Mouse (Mus musculus): ENCODE results near the gene P3h1. TPM values are rescaled to one million over a fixed set of nuclear protein-coding genes. Genes with fewer than 3 reads are reported as not detected.

P3h1 gene
- polyA plus RNA-seq, 1 experiment, result 26.1 TPM

DNA sequence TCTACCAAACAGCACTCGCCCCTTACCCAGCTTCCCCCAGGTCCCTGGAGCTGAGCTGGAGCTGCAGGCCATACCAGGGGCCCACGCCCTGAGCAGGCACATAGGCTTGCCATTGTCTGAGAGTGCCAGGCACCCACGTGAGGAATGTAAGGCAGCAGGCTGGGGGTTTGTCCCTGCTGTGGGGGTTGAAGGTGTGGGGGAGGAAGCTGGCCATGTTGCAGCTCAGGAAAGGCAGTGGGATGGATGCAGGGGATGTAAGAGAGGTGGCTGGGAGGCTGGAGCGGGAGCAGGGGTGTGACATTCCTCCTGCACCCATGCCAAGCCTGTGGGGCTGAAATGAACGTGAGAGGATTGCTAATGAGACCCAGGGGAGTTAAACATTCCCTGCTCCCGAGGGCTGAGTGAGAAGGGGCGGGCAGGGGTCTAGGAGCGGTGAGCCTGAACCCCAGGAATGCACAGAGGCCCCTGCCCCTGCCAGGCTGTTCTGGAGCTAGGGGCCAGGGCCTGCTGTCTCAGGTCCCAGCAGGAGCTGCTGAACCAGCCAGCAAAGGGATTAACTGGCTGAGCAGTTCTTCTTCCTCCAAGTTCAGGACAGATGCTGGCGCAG, 21.4 kb downstream of the P3h1 start:
- Histone ChIP-seq H3K27me3 (ENCODE audit: control insufficient read depth, insufficient read depth, insufficient read length) (no peaks in the 10 kb centered on the region), H3ac (ENCODE audit: control insufficient read depth, insufficient read length, low read depth) (no peak overlapping the region), H3K79me3 (ENCODE audit: low read depth) (no peaks in the 10 kb centered on the region), H3K79me2 (ENCODE audit: control insufficient read depth, insufficient read depth) (no peaks in the 10 kb centered on the region), H3K4me3 (ENCODE audit: insufficient read depth, poor library complexity, severe bottlenecking) (no peak overlapping the region), H3K36me3 (ENCODE audit: control insufficient read depth, insufficient read depth) (no peaks in the 10 kb centered on the region)
- TF ChIP-seq MAX (IDR thresholded peaks at IDR 0.05) (no peak), FOSL1 (IDR thresholded peaks at IDR 0.05; ENCODE audit: insufficient read depth, low read length, poor library complexity, severe bottlenecking) (no peak), CTCF (IDR thresholded peaks at IDR 0.05; ENCODE audit: control insufficient read depth, insufficient read depth, insufficient read length) (no peak)

DNA sequence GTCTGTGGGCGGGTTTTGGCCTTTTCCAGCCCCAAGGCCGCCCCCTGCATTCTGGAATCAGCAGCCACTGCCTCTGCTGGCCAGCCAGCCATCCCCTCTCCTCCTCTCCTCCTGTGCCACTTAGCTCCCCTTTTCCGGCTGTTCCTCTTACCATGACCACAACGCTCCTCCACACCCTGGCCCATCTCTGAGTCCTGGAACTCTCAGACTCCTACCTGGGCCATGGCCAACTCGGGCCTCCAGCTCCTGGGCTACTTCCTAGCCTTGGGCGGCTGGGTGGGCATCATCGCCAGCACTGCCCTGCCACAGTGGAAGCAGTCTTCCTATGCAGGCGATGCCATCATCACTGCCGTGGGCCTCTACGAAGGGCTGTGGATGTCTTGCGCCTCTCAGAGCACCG, 22.6 kb downstream of the P3h1 start, which contains the start of gene Cldn19:
Gene Cldn19, plus strand, starts transcription at position 64 of the 400 bp plus-strand sequence.
- H3K79me3 ChIP-seq (ENCODE audit: low read depth), result no peaks in the 10 kb centered on the region
- no peaks in the 10 kb centered on the region for H3K27me3 ChIP-seq (ENCODE audit: control insufficient read depth, insufficient read depth, insufficient read length)
- no peaks in the 10 kb centered on the region for H3K79me2 ChIP-seq (ENCODE audit: control insufficient read depth, insufficient read depth)
- H3ac ChIP-seq (ENCODE audit: control insufficient read depth, insufficient read length, low read depth), result no peak within 1 kb of the TSS
- H3K4me3 ChIP-seq (ENCODE audit: insufficient read depth, poor library complexity, severe bottlenecking), result no peak within 1 kb of the TSS
- H3K36me3 ChIP-seq (ENCODE audit: control insufficient read depth, insufficient read depth), result no peaks in the 10 kb centered on the region
- TF ChIP-seq MYOG (IDR thresholded peaks at IDR 0.05; ENCODE audit: control insufficient read depth, extremely low read depth, insufficient read length), result no peak
- no peak for TF ChIP-seq MYOD1 (IDR thresholded peaks at IDR 0.05; ENCODE audit: control insufficient read depth, insufficient read length, low read depth)
- TF ChIP-seq CTCF (IDR thresholded peaks at IDR 0.05; ENCODE audit: control insufficient read depth, insufficient read depth, insufficient read length), result no peak
- no peak for TF ChIP-seq FOSL1 (IDR thresholded peaks at IDR 0.05; ENCODE audit: insufficient read depth, low read length, poor library complexity, severe bottlenecking)
- TF ChIP-seq MAX (IDR thresholded peaks at IDR 0.05), result no peak
- no peak for TF ChIP-seq CEBPB (IDR thresholded peaks at IDR 0.05; ENCODE audit: low read depth)

DNA sequence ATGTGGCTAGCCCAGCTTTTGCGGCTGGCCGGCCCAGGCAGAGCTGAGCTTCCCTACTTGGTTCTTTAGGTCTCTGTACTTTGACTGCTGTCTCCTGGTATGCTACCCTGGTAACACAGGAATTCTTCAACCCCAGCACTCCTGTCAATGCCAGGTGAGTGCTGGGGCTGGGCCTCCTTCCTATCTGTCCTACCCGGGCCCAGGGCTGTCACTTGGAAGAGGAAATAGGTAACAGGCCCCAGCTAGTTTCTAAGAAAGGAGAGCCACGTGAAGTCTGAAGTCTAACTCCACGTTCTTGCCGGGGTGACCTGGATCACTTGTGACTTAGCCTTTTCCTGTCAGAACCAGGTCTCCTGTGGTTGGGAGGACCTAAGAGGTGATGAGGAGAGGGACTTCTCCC, 24.4 kb downstream of the P3h1 start:
- no peaks in the 10 kb centered on the region for H3K79me3 ChIP-seq (ENCODE audit: low read depth)
- TF ChIP-seq MAX (IDR thresholded peaks at IDR 0.05) (no peak), USF1 (IDR thresholded peaks at IDR 0.05; ENCODE audit: low read depth) (no peak), FOSL1 (IDR thresholded peaks at IDR 0.05; ENCODE audit: insufficient read depth, low read length, poor library complexity, severe bottlenecking) (no peak), CEBPB (IDR thresholded peaks at IDR 0.05; ENCODE audit: low read depth) (no peak), MYOG (IDR thresholded peaks at IDR 0.05; ENCODE audit: control insufficient read depth, extremely low read depth, insufficient read length) (no peak), MYOD1 (IDR thresholded peaks at IDR 0.05; ENCODE audit: control insufficient read depth, insufficient read length, low read depth) (no peak), CTCF (IDR thresholded peaks at IDR 0.05; ENCODE audit: control insufficient read depth, insufficient read depth, insufficient read length) (no peak)
- no peak overlapping the region for H3ac ChIP-seq (ENCODE audit: control insufficient read depth, insufficient read length, low read depth)
- no peaks in the 10 kb centered on the region for H3K79me2 ChIP-seq (ENCODE audit: control insufficient read depth, insufficient read depth)
- no peaks in the 10 kb centered on the region for H3K36me3 ChIP-seq (ENCODE audit: control insufficient read depth, insufficient read depth)
- H3K27me3 ChIP-seq (ENCODE audit: control insufficient read depth, insufficient read depth, insufficient read length), result no peaks in the 10 kb centered on the region
- no peak overlapping the region for H3K4me3 ChIP-seq (ENCODE audit: insufficient read depth, poor library complexity, severe bottlenecking)

DNA sequence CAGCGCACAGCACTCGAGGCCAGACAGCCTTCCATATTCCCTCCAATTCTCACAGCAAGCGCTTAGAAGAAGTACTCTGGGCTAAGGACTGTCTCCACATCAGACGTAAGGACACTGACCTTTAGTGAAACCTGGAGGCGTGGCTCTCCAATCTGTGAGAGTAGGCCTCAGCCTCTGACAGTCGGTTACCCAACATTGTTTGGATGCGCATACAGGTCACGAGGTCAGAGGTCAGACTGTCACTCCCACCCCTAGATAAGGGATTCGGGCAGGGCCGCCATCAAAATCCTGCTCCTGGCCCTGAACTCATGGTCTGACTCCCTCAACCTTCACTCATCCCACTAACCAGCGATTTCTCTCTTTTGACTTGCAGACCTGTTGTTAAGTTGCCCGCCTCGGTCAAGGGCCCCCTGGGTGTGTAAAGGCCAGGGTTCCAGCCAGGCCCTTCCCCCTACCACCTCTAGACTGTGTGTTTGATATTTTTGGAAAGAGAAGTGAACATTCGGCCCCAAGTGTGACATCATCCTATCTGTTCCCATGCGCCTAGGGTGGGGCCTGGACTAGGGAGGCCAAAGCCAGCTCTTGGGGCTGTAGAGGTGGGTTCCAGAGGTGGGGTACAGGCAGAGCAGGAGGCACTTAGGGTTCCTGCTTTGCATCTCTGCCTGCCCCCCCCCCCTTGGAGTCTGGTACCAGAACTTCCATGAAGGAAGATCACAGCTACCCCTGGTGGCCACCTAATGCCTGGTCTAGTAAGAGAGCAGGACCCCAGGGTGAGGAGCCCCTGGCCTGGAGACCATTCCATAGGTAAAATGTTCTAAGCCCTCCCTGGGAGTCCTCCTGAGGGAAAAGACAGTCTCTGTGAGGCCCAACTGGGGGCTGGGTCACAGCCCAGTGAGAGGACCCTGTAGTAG, 26.9 kb downstream of the P3h1 start:
- H3K79me2 ChIP-seq (ENCODE audit: control insufficient read depth, insufficient read depth), result no peaks in the 10 kb centered on the region
- no peaks in the 10 kb centered on the region for H3K27me3 ChIP-seq (ENCODE audit: control insufficient read depth, insufficient read depth, insufficient read length)
- H3K4me3 ChIP-seq (ENCODE audit: insufficient read depth, poor library complexity, severe bottlenecking), result no peak overlapping the region
- H3K79me3 ChIP-seq (ENCODE audit: low read depth), result no peaks in the 10 kb centered on the region
- no peaks in the 10 kb centered on the region for H3K36me3 ChIP-seq (ENCODE audit: control insufficient read depth, insufficient read depth)
- H3ac ChIP-seq (ENCODE audit: control insufficient read depth, insufficient read length, low read depth), result no peak overlapping the region
- TF ChIP-seq MYOG (IDR thresholded peaks at IDR 0.05; ENCODE audit: control insufficient read depth, extremely low read depth, insufficient read length), result no peak
- no peak for TF ChIP-seq CTCF (IDR thresholded peaks at IDR 0.05; ENCODE audit: control insufficient read depth, insufficient read depth, insufficient read length)
- no peak for TF ChIP-seq CEBPB (IDR thresholded peaks at IDR 0.05; ENCODE audit: low read depth)
- TF ChIP-seq MYOD1 (IDR thresholded peaks at IDR 0.05; ENCODE audit: control insufficient read depth, insufficient read length, low read depth), result no peak
- TF ChIP-seq FOSL1 (IDR thresholded peaks at IDR 0.05; ENCODE audit: insufficient read depth, low read length, poor library complexity, severe bottlenecking), result no peak
- no peak for TF ChIP-seq MAX (IDR thresholded peaks at IDR 0.05)
- TF ChIP-seq USF1 (IDR thresholded peaks at IDR 0.05; ENCODE audit: low read depth), result no peak

DNA sequence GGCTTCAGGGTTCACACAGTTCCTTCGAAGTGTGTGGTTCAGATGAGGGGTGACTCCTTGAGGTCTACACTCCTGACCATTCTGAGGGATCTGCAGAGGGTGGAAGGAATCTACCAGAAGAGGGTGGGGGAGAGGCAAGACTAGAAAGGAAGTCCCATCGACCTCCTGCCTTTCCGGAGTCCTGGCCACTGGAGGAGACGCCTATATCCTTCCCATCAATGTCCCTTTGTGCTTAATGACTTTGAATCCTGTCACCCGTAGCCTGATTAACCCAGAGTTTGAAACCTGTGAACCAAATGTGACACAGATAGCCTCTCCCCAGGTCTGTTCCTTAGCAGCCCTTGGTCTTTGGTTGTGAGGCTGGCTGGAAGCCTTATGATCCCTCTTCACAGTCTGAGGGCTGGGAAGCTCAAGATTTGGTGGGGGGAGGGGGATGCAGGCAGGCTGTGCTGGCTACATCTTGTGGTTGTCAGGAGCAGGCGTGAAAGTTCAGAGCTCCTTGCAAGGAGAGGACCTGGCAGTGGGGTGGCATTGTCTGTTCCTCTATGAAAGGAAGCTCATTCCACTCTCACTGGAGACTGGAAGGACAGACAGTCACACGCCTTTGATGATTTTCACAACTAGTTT, 28.5 kb downstream of the P3h1 start:
- no peak overlapping the region for H3ac ChIP-seq (ENCODE audit: control insufficient read depth, insufficient read length, low read depth)
- no peaks in the 10 kb centered on the region for H3K27me3 ChIP-seq (ENCODE audit: control insufficient read depth, insufficient read depth, insufficient read length)
- H3K79me2 ChIP-seq (ENCODE audit: control insufficient read depth, insufficient read depth), result no peaks in the 10 kb centered on the region
- TF ChIP-seq CTCF (IDR thresholded peaks at IDR 0.05; ENCODE audit: control insufficient read depth, insufficient read depth, insufficient read length) (no peak), MYOG (IDR thresholded peaks at IDR 0.05; ENCODE audit: control insufficient read depth, extremely low read depth, insufficient read length) (no peak), USF1 (IDR thresholded peaks at IDR 0.05; ENCODE audit: low read depth) (no peak), MYOD1 (IDR thresholded peaks at IDR 0.05; ENCODE audit: control insufficient read depth, insufficient read length, low read depth) (no peak), CEBPB (IDR thresholded peaks at IDR 0.05; ENCODE audit: low read depth) (no peak), FOSL1 (IDR thresholded peaks at IDR 0.05; ENCODE audit: insufficient read depth, low read length, poor library complexity, severe bottlenecking) (no peak), MAX (IDR thresholded peaks at IDR 0.05) (no peak)
- no peaks in the 10 kb centered on the region for H3K79me3 ChIP-seq (ENCODE audit: low read depth)
- no peak overlapping the region for H3K4me3 ChIP-seq (ENCODE audit: insufficient read depth, poor library complexity, severe bottlenecking)
- H3K36me3 ChIP-seq (ENCODE audit: control insufficient read depth, insufficient read depth), result no peaks in the 10 kb centered on the region
